Mouse (Mus musculus) A20 (cell line): ENCODE measurements at regions not wholly inside any gene's neighbourhood (a gene's known extent, or its start where the extent isn't known, plus 50 kb on each side); places are given as distances from the start of the nearest gene placed in this dataset.
A peak's percentile ranks its signal among the peaks of the same experiment; 100 is the strongest.
"Not testable (repeated sequence)": the region's sequence is repeated elsewhere in the genome, so short reads cannot be mapped to it uniquely, and the experiment has no call there.

Experiments
- DNase-seq: peaks from one replicate; pipeline ENCODE4 v3.0.0-alpha.2; 2011; ENCODE audit warnings: low read depth, low spot score

GRCm38 (mm10) chr14:102212079-102212478, 482.3 kb downstream of the Lmo7 start:
- DNase-seq = no peak

DNA sequence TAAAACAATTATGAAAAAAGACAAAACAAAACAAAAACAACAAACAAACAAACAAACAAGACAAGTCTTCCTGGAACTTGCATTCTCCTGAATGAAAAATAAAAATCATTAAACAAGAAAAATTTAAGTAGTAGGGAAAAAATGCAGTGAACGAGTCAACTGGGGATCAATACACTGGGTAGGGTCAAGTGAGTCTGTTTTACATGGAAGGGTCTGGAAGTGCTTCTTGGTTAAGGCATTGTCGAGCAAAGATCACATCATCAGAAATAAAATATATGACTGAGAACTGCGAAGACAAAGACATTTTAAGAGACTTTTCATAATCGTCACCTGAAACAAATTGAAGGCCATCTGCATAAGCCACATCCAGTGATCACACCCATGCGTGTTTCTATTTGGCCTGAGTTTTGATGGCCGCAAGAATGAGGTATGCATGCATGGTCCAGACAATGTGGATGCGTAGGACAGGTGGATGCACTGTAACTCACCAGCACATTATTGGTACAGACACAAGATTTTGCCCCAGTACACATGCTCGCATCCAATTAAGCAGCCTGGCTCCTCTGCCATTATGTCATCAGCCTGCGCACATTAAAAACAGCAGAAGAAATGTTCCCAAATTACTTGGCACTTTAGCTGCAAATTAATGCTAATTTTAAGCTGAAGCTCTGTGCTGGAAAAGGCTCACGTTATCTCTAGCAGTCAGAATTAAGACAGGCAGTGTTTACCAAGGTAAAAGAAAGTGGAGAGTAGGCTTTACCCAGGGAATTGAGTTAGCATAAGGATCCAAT, 475.3 kb downstream of the Lmo7 start:
- DNase-seq = no peak

DNA sequence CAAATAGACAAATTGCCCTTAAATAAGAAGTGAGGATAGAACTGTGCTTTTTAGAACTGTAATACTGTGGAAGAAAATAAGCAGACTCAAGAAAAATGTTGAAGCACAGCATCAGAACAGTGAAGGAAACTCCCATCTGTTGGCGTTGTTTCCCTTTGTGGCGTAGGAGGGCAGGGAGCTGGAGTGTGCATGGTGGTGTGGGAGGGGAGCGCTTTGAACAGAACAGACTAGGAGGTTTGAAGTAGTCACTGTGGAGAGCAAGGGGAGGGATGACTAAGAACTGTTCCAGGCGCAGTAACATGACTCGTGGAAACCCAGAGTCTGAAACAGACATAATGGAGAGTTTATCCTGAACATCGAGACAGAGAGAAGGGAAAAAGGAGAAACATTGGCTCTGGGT, 469.7 kb downstream of the Lmo7 start:
- DNase-seq = no peak

- DNase-seq = no peak
These were observed 461.0 kb downstream of the Lmo7 start for GRCm38 (mm10) chr14:102190786-102191185.

DNA sequence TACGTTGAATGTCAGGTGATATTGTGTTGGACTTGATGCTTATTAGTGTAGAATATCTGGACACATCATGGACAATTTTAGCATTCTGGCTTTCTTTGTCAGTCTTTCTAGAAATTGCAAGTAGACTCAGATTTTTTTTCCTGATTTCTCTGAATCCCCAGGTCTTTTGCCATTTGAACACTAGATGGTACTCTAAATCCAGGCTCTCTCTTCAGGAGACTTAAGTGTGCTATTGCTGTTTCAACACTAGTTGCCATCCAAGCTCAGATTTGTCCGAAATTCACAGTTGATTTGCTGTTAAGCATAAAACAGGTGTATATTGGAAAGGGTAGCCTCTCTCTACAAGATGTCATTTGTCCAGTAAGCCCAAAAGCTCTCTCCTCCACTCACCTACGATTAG, 451.5 kb downstream of the Lmo7 start:
- DNase-seq = peak; percentile 12

- no peak for DNase-seq
These were observed 442.0 kb downstream of the Lmo7 start for GRCm38 (mm10) chr14:102171775-102172174.

GRCm38 (mm10) chr14:102161291-102162284, 431.8 kb downstream of the Lmo7 start:
- no peak for DNase-seq

DNA sequence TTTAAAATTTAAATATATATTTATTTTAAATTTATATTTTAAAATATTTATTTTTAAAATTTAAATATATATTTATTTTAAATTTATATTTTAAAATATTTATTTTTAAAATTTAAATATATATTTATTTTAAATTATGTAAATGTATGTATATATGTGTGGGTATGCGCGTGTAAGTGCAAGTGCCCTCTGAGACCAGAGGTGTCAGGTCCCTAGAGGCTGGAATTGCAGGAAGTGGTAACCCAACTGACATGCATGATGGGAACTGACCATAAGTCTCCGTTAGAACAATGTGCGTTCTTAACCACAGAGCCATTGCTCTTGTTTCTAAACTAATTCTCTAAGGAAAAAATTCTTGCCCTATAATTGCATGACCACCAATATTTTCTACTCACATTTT, 420.7 kb downstream of the Lmo7 start:
- not testable (repeated sequence) for DNase-seq

GRCm38 (mm10) chr14:102142720-102143119, 413.0 kb downstream of the Lmo7 start:
- DNase-seq = no peak

- DNase-seq = no peak
These were observed 409.2 kb downstream of the Lmo7 start for GRCm38 (mm10) chr14:102138936-102139335.

GRCm38 (mm10) chr14:102118166-102118565, 388.4 kb downstream of the Lmo7 start:
- no peak for DNase-seq

GRCm38 (mm10) chr14:102106165-102106564, 376.4 kb downstream of the Lmo7 start:
- DNase-seq = no peak

DNA sequence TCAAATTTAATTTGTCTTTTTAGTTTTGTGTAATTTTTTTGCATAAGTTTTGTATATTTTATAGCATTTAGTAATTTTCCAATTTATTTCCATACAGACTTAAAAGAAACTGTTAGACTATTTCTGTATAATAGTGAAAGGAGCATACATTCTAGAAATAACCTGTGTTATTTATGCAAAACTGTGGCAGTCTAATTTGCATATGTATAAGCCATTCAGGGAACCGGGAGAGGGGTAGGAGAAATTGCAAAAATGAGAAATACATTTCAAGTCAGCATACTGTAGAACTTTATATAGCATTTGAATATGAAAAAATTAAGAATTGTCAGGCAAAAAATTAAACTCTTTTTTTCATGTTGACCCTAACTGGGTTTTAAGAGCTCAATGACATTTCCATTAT, 364.3 kb downstream of the Lmo7 start:
- DNase-seq = no peak

GRCm38 (mm10) chr14:102092557-102092956, 362.8 kb downstream of the Lmo7 start:
- no peak for DNase-seq

GRCm38 (mm10) chr14:102048932-102049331, 319.2 kb downstream of the Lmo7 start:
- no peak for DNase-seq

DNA sequence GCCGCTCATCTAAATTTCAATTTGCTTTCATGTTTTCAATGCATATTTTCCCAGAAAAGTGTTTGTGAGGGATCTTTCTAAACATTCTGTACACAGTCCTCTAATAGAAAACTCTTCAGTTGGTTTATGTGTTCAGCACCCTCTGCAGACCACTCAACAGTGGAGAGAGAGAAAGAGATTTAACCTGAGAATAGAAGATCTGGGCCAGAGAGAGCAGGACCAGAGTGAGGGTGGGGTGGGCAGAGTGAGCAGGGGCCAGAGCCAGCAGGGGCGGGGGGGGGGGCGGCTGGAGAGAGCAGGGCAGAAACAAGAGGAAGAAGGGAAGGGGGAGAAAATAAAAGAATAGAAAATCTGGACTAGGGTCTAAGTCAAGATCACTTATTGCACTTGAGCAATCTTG, 318.7 kb downstream of the Lmo7 start:
- DNase-seq = no peak

GRCm38 (mm10) chr14:102038145-102038544, 308.4 kb downstream of the Lmo7 start:
- DNase-seq = no peak

DNA sequence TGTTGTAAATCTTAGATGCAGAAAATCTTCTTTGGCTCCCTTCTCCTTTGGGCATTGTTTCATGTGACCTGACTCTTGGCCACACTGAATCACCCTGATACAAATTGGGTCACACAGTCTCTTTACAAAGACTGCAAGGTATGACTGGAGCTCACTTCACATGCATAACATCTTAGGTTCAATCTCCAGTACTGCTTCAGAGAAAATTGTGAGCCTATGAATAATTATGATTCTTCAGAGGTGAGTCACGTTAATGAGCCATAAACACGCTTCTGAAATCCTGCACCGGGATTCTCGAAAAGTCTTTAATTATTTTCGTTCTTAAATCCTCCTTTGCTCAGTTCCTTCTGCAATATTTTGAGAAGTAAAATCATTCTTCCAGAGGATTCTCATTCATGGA, 307.7 kb downstream of the Lmo7 start:
- no peak for DNase-seq

GRCm38 (mm10) chr14:102031047-102031903, 301.5 kb downstream of the Lmo7 start:
- no peak for DNase-seq

DNA sequence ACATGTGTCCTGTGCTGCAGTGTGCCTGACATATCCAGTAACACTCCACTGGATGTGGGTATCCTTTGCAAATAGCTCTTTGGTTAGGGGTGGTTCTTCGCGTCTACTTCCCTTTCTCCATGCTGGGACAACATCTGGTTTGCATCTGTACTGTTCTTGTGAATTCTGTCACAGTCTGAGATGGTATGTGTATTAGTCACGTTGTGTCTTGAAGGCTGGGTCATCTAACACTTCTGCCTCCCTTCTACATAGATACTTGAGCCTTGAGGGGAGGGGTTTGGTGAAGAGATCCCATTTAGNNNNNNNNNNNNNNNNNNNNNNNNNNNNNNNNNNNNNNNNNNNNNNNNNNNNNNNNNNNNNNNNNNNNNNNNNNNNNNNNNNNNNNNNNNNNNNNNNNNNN, 294.9 kb downstream of the Lmo7 start:
- no peak for DNase-seq

- no peak for DNase-seq
These were observed 290.4 kb downstream of the Lmo7 start for GRCm38 (mm10) chr14:102020161-102020605.

DNA sequence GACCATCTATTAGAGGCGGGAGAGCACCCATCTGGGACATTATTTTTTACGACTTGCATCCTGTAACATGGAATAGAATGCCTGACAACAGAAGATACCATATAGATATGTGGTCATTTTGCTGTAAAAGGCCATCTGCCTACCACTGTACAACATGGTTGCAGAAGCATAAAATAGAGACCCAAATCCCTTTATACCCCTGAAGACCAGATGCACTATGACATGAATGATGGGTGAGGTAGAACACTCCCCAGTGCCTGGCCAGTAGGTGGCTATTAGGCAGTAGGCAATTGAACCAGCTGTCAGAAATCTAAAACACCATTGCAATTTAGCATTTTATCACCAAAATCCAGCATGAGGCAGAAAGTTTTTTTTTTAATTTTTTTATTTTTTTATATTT, 289.6 kb downstream of the Lmo7 start:
- no peak for DNase-seq
